Mouse (Mus musculus) cerebellum, adult 18-20 months (tissue): Measurements from ENCODE around the gene Ebp.

Experiments used
- DNase-seq, 2 experiments: peaks; one replicate each; pipeline ENCODE4 v3.0.0; 2021

The Ebp gene

GRCm38 (mm10) chrX:8182871-8183540 lies 10.3 kb downstream of the Ebp start:
- DNase-seq: no peak

GRCm38 (mm10) chrX:8179646-8180045 lies 13.7 kb downstream of the Ebp start:
- no peak for DNase-seq

GRCm38 (mm10) chrX:8178871-8179270 lies 14.4 kb downstream of the Ebp start:
- DNase-seq: no peak

GRCm38 (mm10) chrX:8175504-8176385 lies 17.6 kb downstream of the Ebp start, which contains the start of gene Tbc1d25:
Gene Tbc1d25, minus strand, starts transcription at chrX:8176181.
- peak; percentile 86 to 87 for DNase-seq

- no peak for DNase-seq
These were observed 18.2 kb downstream of the Ebp start for GRCm38 (mm10) chrX:8175169-8175503.

GRCm38 (mm10) chrX:8167716-8168647 lies 25.3 kb downstream of the Ebp start:
- no peak for DNase-seq

- DNase-seq: peak; percentile 33 to 53
These were observed 28.8 kb downstream of the Ebp start for GRCm38 (mm10) chrX:8164471-8164870.

GRCm38 (mm10) chrX:8163076-8163475 lies 30.2 kb downstream of the Ebp start:
- DNase-seq: peak; percentile 26 to 54

- DNase-seq: peak; percentile 86 to 88
These were observed 47.9 kb downstream of the Ebp start, which contains the start of gene Rbm3 for GRCm38 (mm10) chrX:8145153-8145991. Gene Rbm3, minus strand, starts transcription at chrX:8145880.

GRCm38 (mm10) chrX:8143750-8144149 lies 49.6 kb downstream of the Ebp start:
- DNase-seq: peak in 1 of 2 experiments; percentile 39

GRCm38 (mm10) chrX:8142948-8143347 lies 50.4 kb downstream of the Ebp start:
- no peak for DNase-seq

GRCm38 (mm10) chrX:8141058-8141457 lies 52.3 kb downstream of the Ebp start:
- DNase-seq: no peak

GRCm38 (mm10) chrX:8140446-8140845 lies 52.9 kb downstream of the Ebp start:
- DNase-seq: no peak

- no peak for DNase-seq
These were observed 53.8 kb downstream of the Ebp start for GRCm38 (mm10) chrX:8139480-8139879.

GRCm38 (mm10) chrX:8135886-8136285 lies 57.4 kb downstream of the Ebp start:
- no peak for DNase-seq
